Mouse (Mus musculus) neural tube, embryonic 14.5 days (tissue): ENCODE data around the gene B3galnt1. TPM values are rescaled to one million over a fixed set of nuclear protein-coding genes. Genes with fewer than 3 reads are reported as not detected.
A peak's percentile ranks its signal among the peaks of the same experiment; 100 is the strongest.

ENCODE experiments used
- ATAC-seq: fragments of 200-750 bp; cut with Nextera tagmentation; 2 replicates; pipeline ENCODE4 v1.8.0; 2017; ENCODE audit warnings: low read depth, mild to moderate bottlenecking, moderate TSS enrichment, moderate library complexity
- H3K27ac ChIP-seq: fragments of 300-500 bp; sonication (generic); 2 replicates; pipeline ENCODE4 v1.5.1; 2014; ENCODE audit warnings: low read depth, mild to moderate bottlenecking, control low read depth, low read length, moderate library complexity, mixed read lengths
- H3K27me3 ChIP-seq: fragments of 300-500 bp; sonication (generic); 2 replicates; pipeline ENCODE4 v1.6.1; 2014; ENCODE audit warnings: low read length; ENCODE audit not compliant: control insufficient read depth, insufficient read depth
- H3K36me3 ChIP-seq: fragments of 300-500 bp; sonication (generic); 2 replicates; pipeline ENCODE4 v1.6.1; 2014; ENCODE audit warnings: low read length, mixed read lengths; ENCODE audit not compliant: control insufficient read depth, insufficient read depth
- H3K4me1 ChIP-seq: fragments of 300-500 bp; sonication (generic); 2 replicates; pipeline ENCODE4 v1.6.1; 2014; ENCODE audit warnings: low read length; ENCODE audit not compliant: control insufficient read depth, insufficient read depth
- H3K4me2 ChIP-seq: fragments of 300-500 bp; sonication (generic); 2 replicates; pipeline ENCODE4 v1.6.1; 2014; ENCODE audit warnings: mild to moderate bottlenecking, low read depth, low read length, control low read depth
- H3K4me3 ChIP-seq: fragments of 300-500 bp; sonication (generic); 2 replicates; pipeline ENCODE4 v1.5.1; 2014; ENCODE audit warnings: low read depth, low read length, control low read depth, mixed read lengths
- H3K9ac ChIP-seq: fragments of 300-500 bp; sonication (generic); replicated peaks from 2 replicates; pipeline ENCODE4 v1.6.1; 2014; ENCODE audit warnings: low read depth, mild to moderate bottlenecking, control low read depth, low read length, mixed read lengths
- H3K9me3 ChIP-seq: fragments of 300-500 bp; sonication (generic); 2 replicates; pipeline ENCODE4 v1.6.1; 2016; ENCODE audit warnings: low read length; ENCODE audit not compliant: control insufficient read depth
- WGBS: fragments of 180-500 bp; shearing (Covaris S2); extraction: QIAGEN DNeasy Blood & Tissue Kit; methylation state at CpG from one replicate; pipeline ENCODE4 v1.1.7; 2014; 5-methylcytosine and 5-hydroxymethylcytosine counted together
- polyA plus RNA-seq: library from polyadenylated mRNA; unstranded; fragments of >200 nt; fragmentation: Nextera tagmentation; extraction: Ambion mirVana; gene quantifications from 2 replicates; pipeline ENCODE4 v1.2.1, GENCODE M21; 2014

B3galnt1 gene
- 109 and 114 TPM in 2 replicates for polyA plus RNA-seq

DNA sequence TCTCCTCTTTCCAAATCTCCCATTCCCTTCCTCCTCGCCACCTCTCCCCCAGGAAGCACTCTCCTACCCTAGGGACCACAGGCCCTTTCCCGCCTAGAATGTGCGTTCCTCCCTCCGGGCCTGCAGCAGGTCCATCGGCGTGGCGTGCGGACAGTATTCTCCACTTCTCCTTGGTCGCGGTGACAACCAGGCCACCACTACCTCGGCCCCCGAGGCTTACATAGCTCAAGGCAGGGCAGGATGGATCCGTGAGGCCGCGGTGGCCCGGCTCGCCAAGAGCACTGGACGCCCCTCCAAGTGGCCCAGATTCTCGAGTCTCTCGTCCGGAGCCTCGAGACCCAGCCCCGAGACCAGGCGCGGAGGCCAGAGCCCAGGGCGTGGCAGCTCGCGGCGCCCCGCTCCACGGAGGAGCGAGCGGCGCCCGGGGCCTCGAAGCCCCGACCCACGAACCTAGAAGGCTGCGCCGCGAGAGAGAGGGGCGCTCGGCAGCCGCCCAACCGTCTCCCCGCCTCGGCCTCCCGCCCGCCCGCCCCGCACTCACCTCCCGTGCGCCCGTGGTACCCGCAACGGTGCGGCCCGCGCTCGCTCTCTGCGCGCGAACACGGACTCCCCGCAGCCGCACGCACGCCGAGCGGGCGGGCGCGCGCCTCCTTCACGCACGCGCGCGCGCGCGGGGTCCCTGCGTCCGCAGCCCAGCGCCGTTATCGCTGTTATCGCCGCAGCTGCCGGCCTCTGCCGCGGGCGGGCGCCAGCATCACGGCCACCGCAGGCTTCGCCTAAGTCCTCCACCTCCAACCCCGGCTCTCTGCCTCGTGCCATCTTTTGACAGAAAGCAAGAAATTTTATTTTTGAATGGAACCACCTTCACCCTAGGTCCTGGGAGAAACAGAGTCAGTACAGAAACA is at the start of gene B3galnt1:
B3galnt1 (minus strand) TSS at position 700 of the 905 bp plus-strand sequence.
- WGBS = 0% methylated on average over 69 of the region's 99 CpGs
- peak; percentile 90 for ATAC-seq

GRCm38 (mm10) chr3:69634521-69634920 is 35.8 kb upstream of the B3galnt1 start:
- no peak overlapping the region for H3K4me2 ChIP-seq
- 86% methylated on average over 3 of the region's 3 CpGs for WGBS
- H3K4me1 ChIP-seq = no peaks in the 10 kb centered on the region
- no peaks in the 10 kb centered on the region for H3K27me3 ChIP-seq
- H3K9ac ChIP-seq = no peak overlapping the region
- no peak overlapping the region for H3K27ac ChIP-seq
- H3K9me3 ChIP-seq = no peaks in the 10 kb centered on the region
- H3K4me3 ChIP-seq = no peak overlapping the region
- no peaks in the 10 kb centered on the region for H3K36me3 ChIP-seq
- ATAC-seq = no peak

More for the DNA sequence above, at the start of gene B3galnt1:
- H3K27me3 ChIP-seq = no peaks in the 10 kb centered on the region
- no peaks in the 10 kb centered on the region for H3K36me3 ChIP-seq
- peak within 1 kb of the TSS; percentile 75 for H3K4me2 ChIP-seq
- H3K9ac ChIP-seq = peak within 1 kb of the TSS; percentile 87
- peak within 1 kb of the TSS; percentile 70 for H3K27ac ChIP-seq
- peaks cover 12% of the 10 kb centered on the region; the same call in 1 of the 2 replicates for H3K4me1 ChIP-seq
- H3K9me3 ChIP-seq = no peaks in the 10 kb centered on the region
- H3K4me3 ChIP-seq = peak within 1 kb of the TSS; percentile 76

- no peaks in the 10 kb centered on the region for H3K27me3 ChIP-seq
- H3K4me1 ChIP-seq = no peaks in the 10 kb centered on the region
- no peak overlapping the region for H3K4me2 ChIP-seq
- H3K9ac ChIP-seq = no peak overlapping the region
- no peak overlapping the region for H3K27ac ChIP-seq
- ATAC-seq = no peak
- H3K4me3 ChIP-seq = no peak overlapping the region
- 84% methylated on average over 12 of the region's 12 CpGs for whole genome bisulfite sequencing
- no peaks in the 10 kb centered on the region for H3K9me3 ChIP-seq
- H3K36me3 ChIP-seq = no peaks in the 10 kb centered on the region
Measured at GRCm38 (mm10) chr3:69633706-69634420, 35.1 kb upstream of the B3galnt1 start.

- no peak overlapping the region for H3K4me3 ChIP-seq
- H3K36me3 ChIP-seq = no peaks in the 10 kb centered on the region
- no peak overlapping the region for H3K4me2 ChIP-seq
- WGBS = 82% methylated on average over 11 of the region's 11 CpGs
- H3K9ac ChIP-seq = no peak overlapping the region
- no peaks in the 10 kb centered on the region for H3K27me3 ChIP-seq
- no peaks in the 10 kb centered on the region for H3K4me1 ChIP-seq
- no peaks in the 10 kb centered on the region for H3K9me3 ChIP-seq
- ATAC-seq = no peak
- H3K27ac ChIP-seq = no peak overlapping the region
Measured at GRCm38 (mm10) chr3:69626963-69627590, 28.3 kb upstream of the B3galnt1 start.

GRCm38 (mm10) chr3:69626213-69626962 is 27.6 kb upstream of the B3galnt1 start:
- Histone ChIP-seq H3K27me3 (no peaks in the 10 kb centered on the region), H3K9ac (no peak overlapping the region), H3K4me3 (no peak overlapping the region), H3K4me2 (no peak overlapping the region), H3K36me3 (no peaks in the 10 kb centered on the region), H3K27ac (no peak overlapping the region), H3K9me3 (no peaks in the 10 kb centered on the region), H3K4me1 (no peaks in the 10 kb centered on the region)
- 75% methylated on average over 11 of the region's 11 CpGs for WGBS
- ATAC-seq = no peak

GRCm38 (mm10) chr3:69624182-69624581 is 25.4 kb upstream of the B3galnt1 start:
- no peaks in the 10 kb centered on the region for H3K36me3 ChIP-seq
- no peak overlapping the region for H3K27ac ChIP-seq
- no peaks in the 10 kb centered on the region for H3K4me1 ChIP-seq
- H3K9me3 ChIP-seq = no peaks in the 10 kb centered on the region
- H3K4me3 ChIP-seq = no peak overlapping the region
- no peaks in the 10 kb centered on the region for H3K27me3 ChIP-seq
- no peak for ATAC-seq
- WGBS = 89% methylated on average over 2 of the region's 2 CpGs
- H3K4me2 ChIP-seq = no peak overlapping the region
- no peak overlapping the region for H3K9ac ChIP-seq

DNA sequence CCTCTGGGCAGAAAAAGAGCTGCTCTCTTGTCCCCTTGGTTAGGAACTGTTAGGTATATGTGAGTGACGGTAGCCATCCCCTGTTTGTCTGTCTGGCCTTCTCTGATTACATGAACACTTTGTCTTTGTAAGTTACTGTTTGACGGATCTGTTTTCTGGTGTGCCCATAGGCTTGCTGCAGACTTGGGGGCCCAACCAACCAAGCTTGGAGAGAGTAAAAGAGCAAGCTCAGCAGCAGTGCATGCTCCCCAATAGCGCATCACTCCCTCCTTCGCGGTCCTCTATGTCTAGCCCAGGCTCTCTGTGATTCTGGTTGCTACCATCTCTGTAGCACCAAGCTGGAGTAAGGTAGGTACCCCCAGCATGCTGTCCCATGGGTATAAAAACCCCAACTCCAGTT is 9.1 kb upstream of the B3galnt1 start:
- Histone ChIP-seq H3K9me3 (no peaks in the 10 kb centered on the region), H3K4me1 (no peaks in the 10 kb centered on the region), H3K27me3 (no peaks in the 10 kb centered on the region), H3K9ac (no peak overlapping the region), H3K4me2 (no peak overlapping the region), H3K27ac (no peak overlapping the region), H3K36me3 (no peaks in the 10 kb centered on the region), H3K4me3 (no peak overlapping the region)
- WGBS = 94% methylated on average over 5 of the region's 5 CpGs
- ATAC-seq = no peak

- Histone ChIP-seq H3K9ac (no peak overlapping the region), H3K4me2 (no peak overlapping the region), H3K27ac (no peak overlapping the region), H3K27me3 (no peaks in the 10 kb centered on the region), H3K9me3 (no peaks in the 10 kb centered on the region), H3K4me3 (no peak overlapping the region), H3K36me3 (no peaks in the 10 kb centered on the region), H3K4me1 (no peaks in the 10 kb centered on the region)
- WGBS = 68% methylated on average over 1 of the region's 1 CpGs
- no peak for ATAC-seq
Measured at GRCm38 (mm10) chr3:69607468-69607867, 8.7 kb upstream of the B3galnt1 start.
